In the genomic region with DNA sequence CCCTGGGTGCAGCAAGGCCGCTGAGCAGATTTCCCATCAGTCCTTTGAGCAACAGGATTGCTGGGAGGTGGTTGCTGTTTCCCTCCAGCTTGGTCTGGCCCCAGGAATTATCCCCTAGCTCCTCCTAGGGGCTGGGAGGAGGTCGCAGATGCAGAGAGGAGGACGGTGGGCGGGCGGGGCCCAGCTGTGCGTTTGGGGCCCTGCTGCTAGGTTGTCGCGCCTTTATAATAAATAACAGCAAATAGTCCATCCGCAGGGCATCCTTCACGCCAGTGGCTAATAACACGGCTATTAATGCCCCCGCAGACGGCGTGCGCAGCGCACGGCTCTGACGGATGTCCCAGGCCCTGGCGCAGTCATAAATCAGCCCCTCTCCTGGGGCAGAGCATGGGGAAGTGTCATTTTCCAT, we compare ENCODE assay signal across 8 mouse cellular contexts. TPM values are rescaled to one million over a fixed set of nuclear protein-coding genes. Genes with fewer than 3 reads are reported as not detected.
DNase-seq lines count a peak whose midpoint lies in the region; ATAC-seq lines count a peak whose summit lies in the region.

No protein-coding gene starts in this region.

- peak overlapping the region; percentile 50 for H3K4me2 ChIP-seq in kidney, embryonic 15.5 days
- H3K4me2 ChIP-seq in intestine, embryonic 15.5 days (replicated peaks) = peak overlapping the region; percentile 50
- peak overlapping the region; percentile 26; the same call in 1 of the 2 replicates for H3K4me2 ChIP-seq in midbrain, embryonic 15.5 days

- peak overlapping the region; percentile 8; the same call in 1 of the 2 replicates for H3K4me3 ChIP-seq in kidney, embryonic 15.5 days (replicated peaks)
- 0 out of 2 replicates have a peak overlapping the region, but pooled peaks have one; percentile 9 for H3K4me3 ChIP-seq in intestine, embryonic 15.5 days (replicated peaks)
- no peak overlapping the region for H3K4me3 ChIP-seq in midbrain, embryonic 15.5 days

- WGBS in kidney, embryonic 15.5 days = 12% methylated on average over 19 of the region's 19 CpGs
- 15% methylated on average over 19 of the region's 19 CpGs for WGBS in intestine, embryonic 15.5 days
- 13% methylated on average over 19 of the region's 19 CpGs for WGBS in midbrain, embryonic 15.5 days

- H3K9me3 ChIP-seq in kidney, embryonic 15.5 days (replicated peaks) = no peaks in the 10 kb centered on the region
- no peaks in the 10 kb centered on the region for H3K9me3 ChIP-seq in intestine, embryonic 15.5 days
- no peaks in the 10 kb centered on the region for H3K9me3 ChIP-seq in midbrain, embryonic 15.5 days

- peaks cover 59% of the 10 kb centered on the region for H3K4me1 ChIP-seq in kidney, embryonic 15.5 days
- peaks cover 24% of the 10 kb centered on the region for H3K4me1 ChIP-seq in intestine, embryonic 15.5 days (replicated peaks)
- H3K4me1 ChIP-seq in midbrain, embryonic 15.5 days = peaks cover 45% of the 10 kb centered on the region

- peaks cover 62% of the 10 kb centered on the region for H3K27me3 ChIP-seq in kidney, embryonic 15.5 days
- 0 out of 2 replicates have a peak, but pooled peaks cover 3% of the 10 kb centered on the region for H3K27me3 ChIP-seq in intestine, embryonic 15.5 days (replicated peaks)
- peaks cover 17% of the 10 kb centered on the region; the same call in 1 of the 2 replicates for H3K27me3 ChIP-seq in midbrain, embryonic 15.5 days (replicated peaks)

- DNase-seq in kidney, adult 9 months = no peak
- DNase-seq in gastrocnemius, adult 18-20 months (ENCODE audit: low spot score) = peak; percentile 58
- DNase-seq in right cerebral cortex, postnatal 10 days (ENCODE audit: low spot score in 2 of 2) = no peak
- no peak for DNase-seq in adrenal gland, postnatal 10 days
- no peak for DNase-seq in thymus, postnatal 14 days

- peak overlapping the region; percentile 35; the same call in 1 of the 2 replicates for H3K9ac ChIP-seq in kidney, embryonic 15.5 days
- H3K9ac ChIP-seq in intestine, embryonic 15.5 days = peak overlapping the region; percentile 31
- peak overlapping the region; percentile 20; the same call in 1 of the 2 replicates for H3K9ac ChIP-seq in midbrain, embryonic 15.5 days

- ATAC-seq in kidney, embryonic 15.5 days (replicated peaks; ENCODE audit: low FRiP score) = peak; percentile 43
- ATAC-seq in intestine, embryonic 15.5 days = peak; percentile 88
- ATAC-seq in midbrain, embryonic 15.5 days (replicated peaks) = no peak

- H3K27ac ChIP-seq in kidney, embryonic 15.5 days = peak overlapping the region; percentile 7; the same call in 1 of the 2 replicates
- H3K27ac ChIP-seq in intestine, embryonic 15.5 days = peak overlapping the region; percentile 8; the same call in 1 of the 2 replicates
- H3K27ac ChIP-seq in midbrain, embryonic 15.5 days = no peak overlapping the region

- H3K36me3 ChIP-seq in kidney, embryonic 15.5 days = no peaks in the 10 kb centered on the region
- H3K36me3 ChIP-seq in intestine, embryonic 15.5 days = no peaks in the 10 kb centered on the region
- no peaks in the 10 kb centered on the region for H3K36me3 ChIP-seq in midbrain, embryonic 15.5 days (replicated peaks)

RNA-seq across cellular contexts. Expression of gene Flrt1, which starts 1.5 kb away (rescaled TPM):
- polyA plus RNA-seq in kidney, embryonic 15.5 days (2015; fragmentation: Nextera tagmentation; extraction: Ambion mirVana) = 4.4 and 5.0 TPM in 2 replicates
- total RNA-seq in gastrocnemius, adult 18-20 months (2021) = 1 to 10 TPM; 1.1 to 1.9 TPM
- polyA plus RNA-seq in intestine, embryonic 15.5 days (2015; fragmentation: Nextera tagmentation; extraction: Ambion mirVana) = 1.8 and 2.1 TPM in 2 replicates
- polyA plus RNA-seq in midbrain, embryonic 15.5 days (2015; fragmentation: Nextera tagmentation; extraction: Ambion mirVana) = 12.2 and 12.5 TPM in 2 replicates
- 1 to 10 TPM; 1.1 to 2.0 TPM for total RNA-seq in adrenal gland, postnatal 10 days (2021)

RNA-seq across cellular contexts. Expression of gene Macrod1, which starts 47.4 kb away (rescaled TPM):
- polyA plus RNA-seq in kidney, embryonic 15.5 days (2015; fragmentation: Nextera tagmentation; extraction: Ambion mirVana) = 13.9 and 14.8 TPM in 2 replicates
- total RNA-seq in gastrocnemius, adult 18-20 months (2021) = 100 to 1,000 TPM; 276 to 311 TPM
- polyA plus RNA-seq in intestine, embryonic 15.5 days (2015; fragmentation: Nextera tagmentation; extraction: Ambion mirVana) = 11.8 and 11.9 TPM in 2 replicates
- polyA plus RNA-seq in midbrain, embryonic 15.5 days (2015; fragmentation: Nextera tagmentation; extraction: Ambion mirVana) = 5.6 and 6.0 TPM in 2 replicates
- total RNA-seq in adrenal gland, postnatal 10 days (2021) = 100 to 1,000 TPM; 134 to 155 TPM
